Mouse (Mus musculus) liver, postnatal 0 days (tissue): Measurements from ENCODE around the gene B3galt4. TPM values are rescaled to one million over a fixed set of nuclear protein-coding genes. Genes with fewer than 3 reads are reported as not detected.

ENCODE experiments used
- ATAC-seq: fragments of 200-750 bp; cut with Nextera tagmentation; 2 replicates; pipeline ENCODE4 v1.8.0; 2017; ENCODE audit warnings: mild to moderate bottlenecking, moderate library complexity
- DNase-seq: peaks from one replicate; pipeline ENCODE4 v3.0.0-alpha.2; 2016
- H3K27ac ChIP-seq: fragments of 300-500 bp; sonication (generic); 2 replicates; pipeline ENCODE4 v1.5.1; 2014; ENCODE audit warnings: antibody characterized with exemption, moderate library complexity, mild to moderate bottlenecking, low read depth
- H3K27me3 ChIP-seq: fragments of 300-500 bp; sonication (generic); 2 replicates; pipeline ENCODE4 v1.6.1; 2014; ENCODE audit warnings: low read length, control low read depth, mixed read lengths; ENCODE audit not compliant: insufficient read depth
- H3K36me3 ChIP-seq: fragments of 300-500 bp; sonication (generic); replicated peaks from 2 replicates; pipeline ENCODE4 v1.6.1; 2014; ENCODE audit warnings: mild to moderate bottlenecking, control low read depth, low read length, moderate library complexity, mixed read lengths; ENCODE audit not compliant: insufficient read depth
- H3K4me1 ChIP-seq: fragments of 300-500 bp; sonication (generic); 2 replicates; pipeline ENCODE4 v1.6.1; 2014; ENCODE audit warnings: antibody characterized with exemption, mild to moderate bottlenecking, control low read depth; ENCODE audit not compliant: insufficient read depth
- H3K4me2 ChIP-seq: fragments of 300-500 bp; sonication (generic); 2 replicates; pipeline ENCODE4 v1.6.1; 2014; ENCODE audit warnings: low read depth, mild to moderate bottlenecking, low read length, moderate library complexity, mixed read lengths
- H3K4me3 ChIP-seq: fragments of 300-500 bp; sonication (generic); 2 replicates; pipeline ENCODE4 v1.5.1; 2014; ENCODE audit warnings: low read depth, low read length
- H3K9ac ChIP-seq: fragments of 300-500 bp; sonication (generic); replicated peaks from 2 replicates; pipeline ENCODE4 v1.6.1; 2014; ENCODE audit warnings: mild to moderate bottlenecking, moderate library complexity
- H3K9me3 ChIP-seq: fragments of 300-500 bp; sonication (generic); 2 replicates; pipeline ENCODE4 v1.6.1; 2016; ENCODE audit warnings: mild to moderate bottlenecking, control low read depth, low read length, mixed read lengths
- CTCF ChIP-seq: sonication (generic); IDR thresholded peaks from 2 replicates; pipeline ENCODE4 v1.5.1; 2016; ENCODE audit warnings: antibody characterized with exemption, low read depth
- EP300 ChIP-seq: IDR thresholded peaks from 2 replicates; pipeline ENCODE4 v1.6.1; 2016; ENCODE audit warnings: antibody characterized with exemption, low read depth, mild to moderate bottlenecking
- WGBS: fragments of 180-500 bp; shearing (Covaris S2); extraction: QIAGEN DNeasy Blood & Tissue Kit; methylation state at CpG from one replicate; pipeline ENCODE4 v1.1.7; 2014; ENCODE audit not compliant: insufficient replicate concordance; 5-methylcytosine and 5-hydroxymethylcytosine counted together
- polyA plus RNA-seq: library from polyadenylated mRNA; unstranded; fragments of >200 nt; fragmentation: Nextera tagmentation; extraction: Ambion mirVana; gene quantifications from 2 replicates; pipeline ENCODE4 v1.2.1, GENCODE M21; 2015

B3galt4 gene
- polyA plus RNA-seq, 1 experiment from 2014 or later: 2.2 TPM

- DNase-seq (peak; percentile 90), ATAC-seq (peak; percentile 49)
- Histone ChIP-seq H3K9ac (peak overlapping the region; percentile 80), H3K4me2 (peak overlapping the region; percentile 83), H3K36me3 (peaks cover 32% of the 10 kb centered on the region), H3K27me3 (no peaks in the 10 kb centered on the region), H3K27ac (peak overlapping the region; percentile 94), H3K9me3 (no peaks in the 10 kb centered on the region), H3K4me1 (peaks cover 27% of the 10 kb centered on the region), H3K4me3 (peak overlapping the region; percentile 84)
- under 1% methylated on average over 51 of the region's 52 CpGs for WGBS
- TF ChIP-seq EP300 (0 out of 2 replicates have a peak, but pooled peaks have one; percentile 30), CTCF (peak; percentile 65)
Measured at GRCm38 (mm10) chr17:33919351-33920281, 31.7 kb downstream of the B3galt4 start.

GRCm38 (mm10) chr17:33918293-33919203 is 32.7 kb downstream of the B3galt4 start:
- Histone ChIP-seq H3K36me3 (peaks cover 41% of the 10 kb centered on the region), H3K4me2 (peak overlapping the region; percentile 83), H3K4me3 (peak overlapping the region; percentile 84), H3K9me3 (no peaks in the 10 kb centered on the region), H3K27me3 (no peaks in the 10 kb centered on the region), H3K9ac (peak overlapping the region; percentile 80), H3K27ac (peak overlapping the region; percentile 94), H3K4me1 (peaks cover 27% of the 10 kb centered on the region)
- DNase-seq: peak; percentile 63
- ATAC-seq: no peak
- WGBS: 59% methylated on average over 37 of the region's 37 CpGs
- TF ChIP-seq EP300: no peak

- H3K9ac ChIP-seq: no peak overlapping the region
- H3K27ac ChIP-seq: no peak overlapping the region
- no peak overlapping the region for H3K4me2 ChIP-seq
- 84% methylated on average over 18 of the region's 18 CpGs for WGBS
- H3K9me3 ChIP-seq: no peaks in the 10 kb centered on the region
- TF ChIP-seq CTCF: no peak
- no peak for TF ChIP-seq EP300
- no peak for ATAC-seq
- no peak for DNase-seq
- H3K4me3 ChIP-seq: no peak overlapping the region
- H3K27me3 ChIP-seq: no peaks in the 10 kb centered on the region
- H3K4me1 ChIP-seq: peaks cover 27% of the 10 kb centered on the region
- peaks cover 45% of the 10 kb centered on the region for H3K36me3 ChIP-seq
Measured at GRCm38 (mm10) chr17:33917656-33918292, 33.5 kb downstream of the B3galt4 start.

- ATAC-seq: no peak
- no peaks in the 10 kb centered on the region for H3K9me3 ChIP-seq
- H3K4me3 ChIP-seq: peak overlapping the region; percentile 73
- H3K9ac ChIP-seq: peak overlapping the region; percentile 59
- H3K36me3 ChIP-seq: peaks cover 47% of the 10 kb centered on the region
- peak overlapping the region; percentile 91 for H3K4me2 ChIP-seq
- no peaks in the 10 kb centered on the region for H3K27me3 ChIP-seq
- no peak for TF ChIP-seq CTCF
- TF ChIP-seq EP300: no peak
- peaks cover 27% of the 10 kb centered on the region for H3K4me1 ChIP-seq
- no peak for DNase-seq
- no peak overlapping the region for H3K27ac ChIP-seq
- 84% methylated on average over 31 of the region's 31 CpGs for WGBS
Measured at GRCm38 (mm10) chr17:33916847-33917655, 34.2 kb downstream of the B3galt4 start.

GRCm38 (mm10) chr17:33916294-33916693 is 35.0 kb downstream of the B3galt4 start:
- Histone ChIP-seq H3K4me1 (peaks cover 29% of the 10 kb centered on the region), H3K36me3 (peaks cover 50% of the 10 kb centered on the region), H3K4me3 (peak overlapping the region; percentile 73), H3K9ac (peak overlapping the region; percentile 59), H3K27me3 (no peaks in the 10 kb centered on the region), H3K9me3 (no peaks in the 10 kb centered on the region), H3K4me2 (peak overlapping the region; percentile 91), H3K27ac (peak overlapping the region; percentile 79)
- ATAC-seq (no peak), DNase-seq (no peak)
- no peak for TF ChIP-seq EP300
- WGBS: 0% methylated on average over 9 of the region's 20 CpGs
